Mouse (Mus musculus) cerebellum, postnatal 25 days (tissue): ENCODE results near the gene Hmcn2.

ENCODE experiments used
- DNase-seq, 2 experiments: peaks; one replicate each; pipeline ENCODE4 v3.0.0; 2021; ENCODE audit warnings: mixed read lengths in 2 of 2

Gene Hmcn2

DNA sequence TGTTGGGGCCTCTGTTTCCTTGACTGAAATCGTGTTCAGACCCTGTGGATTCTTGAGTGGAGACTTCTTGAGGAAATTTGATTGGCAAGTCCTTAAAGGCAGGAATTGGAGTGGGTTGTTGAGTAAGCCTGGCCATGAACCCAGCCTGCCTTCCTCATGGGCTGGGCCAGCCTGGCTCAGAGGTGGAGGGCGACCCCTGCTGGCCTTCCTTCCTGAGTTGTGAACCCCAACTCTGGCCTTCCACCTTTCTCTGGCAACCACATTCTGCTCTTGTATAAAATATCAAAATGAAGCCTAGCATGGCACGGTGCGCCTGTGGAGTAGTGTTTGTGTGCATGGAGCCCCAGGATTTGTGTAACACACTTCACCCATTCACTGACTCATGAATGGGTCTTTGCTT lies 8.5 kb upstream of the Hmcn2 start:
- peak; percentile 37 to 67 for DNase-seq

- DNase-seq = no peak
Measured at GRCm38 (mm10) chr2:31308257-31308656, 6.0 kb upstream of the Hmcn2 start.

DNA sequence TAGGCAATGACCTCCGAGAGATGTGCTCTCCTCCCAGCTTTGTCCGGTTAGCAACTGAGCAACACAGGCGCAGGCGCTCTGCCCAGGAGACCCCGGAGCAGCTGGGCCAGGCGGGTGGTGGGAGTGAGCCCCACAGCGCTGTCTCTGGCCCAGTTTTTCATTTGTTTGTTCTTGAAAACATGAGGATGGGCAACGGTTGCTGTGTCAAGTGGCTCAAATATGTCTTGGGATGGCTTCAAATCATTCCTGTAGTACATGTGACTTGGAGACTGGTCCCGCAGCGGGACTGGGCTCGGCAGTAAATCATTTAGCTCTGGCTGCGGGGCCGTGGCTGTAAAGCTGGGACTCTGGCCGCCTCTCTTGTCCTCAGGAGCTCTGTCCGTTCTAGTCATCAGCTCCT lies 4.7 kb upstream of the Hmcn2 start:
- DNase-seq = no peak

GRCm38 (mm10) chr2:31318162-31318561 lies 3.9 kb downstream of the Hmcn2 start:
- DNase-seq = no peak

DNA sequence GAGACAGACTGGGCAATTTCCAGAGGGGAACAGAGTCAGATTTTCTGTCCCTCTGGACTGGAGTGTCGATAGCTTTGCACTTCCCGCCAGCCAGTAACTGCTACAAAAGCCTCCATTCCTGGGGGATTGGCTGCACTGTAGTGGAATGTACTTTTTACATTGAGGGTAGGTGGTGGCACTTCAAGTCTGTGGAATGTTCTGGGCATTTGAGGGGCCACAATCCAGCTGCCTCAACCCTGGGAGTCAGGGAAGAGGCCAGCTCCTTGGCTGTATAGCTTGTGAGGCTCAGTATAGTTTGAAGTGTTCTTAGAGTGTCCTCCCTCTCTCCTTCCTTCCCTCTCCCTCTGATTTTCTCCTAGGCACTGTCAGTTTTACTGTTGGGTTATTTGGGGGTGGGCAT lies 5.0 kb downstream of the Hmcn2 start:
- DNase-seq = no peak

DNA sequence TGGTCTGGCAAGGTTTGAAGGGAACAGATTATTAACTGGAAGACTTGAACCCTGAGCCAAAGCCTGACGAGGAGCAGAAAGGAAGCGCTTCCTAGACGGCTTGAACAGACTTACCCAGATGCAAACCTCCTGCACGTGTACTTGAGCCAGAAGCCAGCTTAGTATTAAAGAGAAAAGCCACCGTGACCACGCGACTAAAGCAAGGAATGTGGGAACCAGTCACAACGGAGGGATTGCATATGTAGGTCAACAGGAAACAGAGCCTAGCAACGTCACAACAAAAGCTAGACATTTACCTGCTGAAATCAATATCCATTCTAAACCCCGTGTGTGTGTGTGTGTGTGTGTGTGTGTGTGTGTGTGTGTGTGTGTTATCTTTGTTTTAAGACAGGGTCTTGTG lies 13.0 kb downstream of the Hmcn2 start:
- no peak for DNase-seq

- peak; percentile 58 to 69 for DNase-seq
Measured at GRCm38 (mm10) chr2:31337706-31338330, 23.6 kb downstream of the Hmcn2 start.

DNA sequence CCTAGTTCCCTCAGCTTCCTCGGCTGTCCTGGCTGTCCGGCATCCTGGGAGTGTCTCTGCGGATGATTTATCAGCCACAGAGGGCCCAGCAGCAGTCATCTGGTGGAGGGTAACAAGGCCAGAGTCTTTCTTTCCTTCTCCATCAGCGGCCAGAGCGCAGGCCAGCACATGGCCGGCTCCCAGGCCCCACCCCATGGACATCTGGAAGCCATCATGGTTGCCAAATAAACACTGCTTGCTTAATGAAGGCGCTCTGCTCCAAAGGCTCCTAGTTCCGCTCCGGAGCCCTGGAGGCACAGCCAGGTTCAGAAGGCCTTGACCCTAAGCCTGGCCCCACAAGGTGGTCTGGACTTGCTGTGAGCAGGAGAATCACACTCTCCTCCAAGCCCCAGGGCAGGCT lies 25.6 kb downstream of the Hmcn2 start:
- peak in 1 of 2 experiments; percentile 16 for DNase-seq

GRCm38 (mm10) chr2:31341726-31342535 lies 27.7 kb downstream of the Hmcn2 start:
- DNase-seq = no peak

- DNase-seq = no peak
Measured at GRCm38 (mm10) chr2:31346096-31346495, 31.9 kb downstream of the Hmcn2 start.

GRCm38 (mm10) chr2:31348373-31348772 lies 34.2 kb downstream of the Hmcn2 start:
- peak in 1 of 2 experiments; percentile 40 for DNase-seq

DNA sequence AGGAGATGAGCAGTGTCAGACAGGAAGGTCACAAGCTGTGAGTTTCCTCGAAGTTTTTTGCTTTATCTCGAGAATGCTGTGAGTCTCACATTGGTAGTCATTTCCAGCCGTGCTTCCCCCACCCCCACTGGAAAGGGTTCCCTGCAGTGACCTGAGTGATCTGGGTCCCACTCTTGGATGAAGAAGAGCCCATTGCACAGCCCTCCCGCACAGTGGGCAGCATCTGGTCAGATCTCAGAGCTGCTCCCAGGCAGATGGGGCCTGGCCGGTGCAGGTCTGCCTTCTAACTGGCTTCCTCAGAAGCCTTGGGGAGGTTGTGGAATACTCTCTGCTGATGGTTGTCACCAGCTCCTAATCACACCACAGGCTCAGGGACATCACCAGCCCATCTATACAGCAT lies 34.6 kb downstream of the Hmcn2 start:
- DNase-seq = no peak

GRCm38 (mm10) chr2:31356771-31357170 lies 42.6 kb downstream of the Hmcn2 start:
- no peak for DNase-seq

GRCm38 (mm10) chr2:31359316-31359715 lies 45.1 kb downstream of the Hmcn2 start:
- no peak for DNase-seq

GRCm38 (mm10) chr2:31367186-31367585 lies 53.0 kb downstream of the Hmcn2 start:
- DNase-seq = no peak

DNA sequence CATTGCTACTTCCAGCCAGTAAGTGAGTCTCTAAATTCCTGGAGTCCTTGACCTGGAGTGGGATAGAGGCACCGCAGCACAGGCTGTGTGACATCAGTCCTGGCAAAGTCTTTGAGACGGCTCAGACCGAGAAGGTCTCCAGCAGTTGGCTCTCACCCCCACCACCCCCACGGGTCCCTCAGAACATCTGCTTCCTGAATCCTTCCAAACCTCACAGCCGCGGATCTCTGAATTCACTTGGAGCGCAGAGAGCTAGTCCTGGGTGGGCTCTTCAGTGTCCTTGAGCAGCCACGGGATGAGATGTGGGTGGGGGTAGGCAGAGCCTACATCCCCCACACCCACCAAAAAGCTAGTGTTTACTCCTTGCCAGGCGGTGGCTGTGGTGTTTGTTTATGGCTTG lies 57.2 kb downstream of the Hmcn2 start:
- DNase-seq = no peak

- DNase-seq = no peak
Measured at GRCm38 (mm10) chr2:31372186-31372585, 58.0 kb downstream of the Hmcn2 start.

DNA sequence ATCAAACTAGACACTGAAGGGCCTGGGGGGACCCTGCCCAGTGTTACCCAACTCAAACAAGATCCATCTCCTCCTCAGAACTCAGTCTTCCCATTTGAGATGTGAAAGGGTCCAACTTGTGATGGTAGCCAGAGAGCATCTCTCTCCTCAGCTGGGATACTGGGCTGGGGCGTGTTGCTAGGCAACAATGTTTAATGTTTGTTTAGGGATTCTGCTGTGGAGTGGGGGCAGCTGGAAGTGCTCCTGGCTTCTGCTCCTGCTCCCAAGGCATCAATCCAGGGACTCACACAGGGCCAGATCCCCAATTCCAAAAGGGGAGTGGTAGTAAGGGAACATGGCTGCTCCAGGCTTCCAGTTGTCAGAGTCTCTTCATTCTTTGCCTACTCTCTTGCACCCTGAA lies 60.2 kb downstream of the Hmcn2 start:
- DNase-seq = no peak

GRCm38 (mm10) chr2:31376057-31376456 lies 61.8 kb downstream of the Hmcn2 start:
- DNase-seq = peak; percentile 36 to 51

- DNase-seq = no peak
Measured at GRCm38 (mm10) chr2:31377481-31377880, 63.3 kb downstream of the Hmcn2 start.

GRCm38 (mm10) chr2:31381292-31381846 lies 67.2 kb downstream of the Hmcn2 start:
- DNase-seq = peak; percentile 88 to 90

- peak; percentile 38 to 64 for DNase-seq
Measured at GRCm38 (mm10) chr2:31382952-31383351, 68.7 kb downstream of the Hmcn2 start.

GRCm38 (mm10) chr2:31416968-31417367 lies 102.8 kb downstream of the Hmcn2 start:
- no peak for DNase-seq

DNA sequence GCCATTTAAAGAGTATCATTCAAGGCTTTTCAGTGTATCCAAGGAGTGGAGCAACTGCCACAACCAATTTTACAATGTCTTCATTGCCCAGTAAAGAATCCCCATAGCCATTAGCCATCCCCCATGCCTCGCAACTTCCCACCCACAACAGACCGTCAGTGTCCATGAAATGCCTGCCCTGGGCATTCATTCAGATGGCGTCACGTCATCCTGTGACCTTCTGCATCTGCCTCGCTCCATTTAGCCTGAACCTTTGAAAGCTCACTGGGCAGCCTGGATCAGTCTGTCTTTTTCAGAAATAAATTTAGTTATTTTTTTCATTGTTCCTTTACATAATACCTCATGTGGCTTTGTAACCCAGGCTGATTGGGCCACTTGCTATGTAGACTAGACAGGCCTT lies 103.8 kb downstream of the Hmcn2 start:
- no peak for DNase-seq
